Mouse (Mus musculus) frontal cortex, adult (tissue): ENCODE measurements around the gene Itga5.

Source experiments
- ATAC-seq: cut with Nextera tagmentation; 2 replicates; pipeline ENCODE4 v1.9.2; 2017; ENCODE audit warnings: mild to moderate bottlenecking, moderate library complexity, mixed read lengths; ENCODE audit not compliant: low TSS enrichment

The Itga5 gene

GRCm38 (mm10) chr15:103340786-103341185 lies 25.8 kb downstream of the Itga5 start:
- peak; percentile 11; the same call in 1 of the 2 replicates for ATAC-seq

- ATAC-seq: peak; percentile 21
Measured at GRCm38 (mm10) chr15:103339961-103340337, 26.6 kb downstream of the Itga5 start, which contains the start of gene Zfp385a. Zfp385a (minus strand) TSS chr15:103340093.

- no peak for ATAC-seq
Measured at GRCm38 (mm10) chr15:103339166-103339960, 27.2 kb downstream of the Itga5 start.

GRCm38 (mm10) chr15:103338829-103339165 lies 27.8 kb downstream of the Itga5 start:
- no peak for ATAC-seq

GRCm38 (mm10) chr15:103336996-103337667 lies 29.4 kb downstream of the Itga5 start:
- no peak for ATAC-seq

- ATAC-seq: peak; percentile 31
Measured at GRCm38 (mm10) chr15:103335488-103336235, 30.9 kb downstream of the Itga5 start.

- no peak for ATAC-seq
Measured at GRCm38 (mm10) chr15:103335040-103335439, 31.5 kb downstream of the Itga5 start.

GRCm38 (mm10) chr15:103334194-103334593 lies 32.4 kb downstream of the Itga5 start:
- ATAC-seq: no peak

- ATAC-seq: no peak
Measured at GRCm38 (mm10) chr15:103333738-103334137, 32.8 kb downstream of the Itga5 start.

GRCm38 (mm10) chr15:103333081-103333615 lies 33.4 kb downstream of the Itga5 start:
- no peak for ATAC-seq

GRCm38 (mm10) chr15:103323455-103324247 lies 42.9 kb downstream of the Itga5 start:
- peak; percentile 74 for ATAC-seq

- no peak for ATAC-seq
Measured at GRCm38 (mm10) chr15:103323070-103323454, 43.5 kb downstream of the Itga5 start.

- no peak for ATAC-seq
Measured at GRCm38 (mm10) chr15:103322396-103322795, 44.2 kb downstream of the Itga5 start.

GRCm38 (mm10) chr15:103321076-103321475 lies 45.5 kb downstream of the Itga5 start:
- no peak for ATAC-seq

GRCm38 (mm10) chr15:103318201-103318816 lies 48.3 kb downstream of the Itga5 start:
- no peak for ATAC-seq

GRCm38 (mm10) chr15:103317731-103318130 lies 48.8 kb downstream of the Itga5 start:
- ATAC-seq: no peak

GRCm38 (mm10) chr15:103317120-103317519 lies 49.4 kb downstream of the Itga5 start:
- no peak for ATAC-seq

- ATAC-seq: no peak
Measured at GRCm38 (mm10) chr15:103315979-103316776, 50.4 kb downstream of the Itga5 start.

- peak; percentile 44 for ATAC-seq
Measured at GRCm38 (mm10) chr15:103315011-103315502, 51.5 kb downstream of the Itga5 start.

- ATAC-seq: no peak
Measured at GRCm38 (mm10) chr15:103314181-103314580, 52.4 kb downstream of the Itga5 start.
